Comparison of ENCODE assay signal across 26 mouse cellular contexts in genomic region chr19:4218784-4219183, GRCm38 (mm10). TPM values are rescaled to one million over a fixed set of nuclear protein-coding genes. Genes with fewer than 3 reads are reported as not detected.
DNase-seq lines count a peak whose midpoint lies in the region; ATAC-seq and TF ChIP-seq lines count a peak whose summit lies in the region.
"Had no signal": no experiment of that assay in that cellular context is flagged by ENCODE, and none has a peak within 500 bp of the region (broad histone marks: within the 10 kb centered on the region; RNA-seq: fewer than 3 reads in every experiment).

No protein-coding gene starts in this region.

- H3K4me3 ChIP-seq in embryonic facial prominence, embryonic 12.5 days = no peak overlapping the region
- H3K4me3 ChIP-seq in embryonic facial prominence, embryonic 10.5 days = no peak overlapping the region
- H3K4me3 ChIP-seq in thymus, adult 2 months (ENCODE audit: control insufficient read depth, insufficient read depth, low read length) = no peak overlapping the region
- no peak overlapping the region for H3K4me3 ChIP-seq in embryonic facial prominence, embryonic 13.5 days
- H3K4me3 ChIP-seq: erythroblast, embryonic 14.5 days; forebrain, embryonic 13.5 days; hindbrain, embryonic 12.5 days; liver, embryonic 15.5 days had no signal

- TF ChIP-seq POLR2A in thymus, adult 2 months (IDR thresholded peaks at IDR 0.05; ENCODE audit: control insufficient read depth, extremely low read depth, insufficient read depth, low read length, poor library complexity) = no peak

- 79% methylated on average over 1 of the region's 1 CpGs for WGBS in embryonic facial prominence, embryonic 12.5 days
- WGBS in embryonic facial prominence, embryonic 10.5 days = 84% methylated on average over 1 of the region's 1 CpGs
- 3% methylated on average over 1 of the region's 1 CpGs for WGBS in thymus, adult 2 months
- WGBS in embryonic facial prominence, embryonic 13.5 days = 58% methylated on average over 1 of the region's 1 CpGs

- 0 out of 2 replicates have a peak overlapping the region, but pooled peaks have one; percentile 72 for H3K27ac ChIP-seq in embryonic facial prominence, embryonic 12.5 days
- no peak overlapping the region for H3K27ac ChIP-seq in embryonic facial prominence, embryonic 10.5 days (replicated peaks)
- H3K27ac ChIP-seq in thymus, adult 2 months (ENCODE audit: control insufficient read depth, insufficient read depth, low read length) = no peak overlapping the region
- H3K27ac ChIP-seq in embryonic facial prominence, embryonic 13.5 days = 0 out of 2 replicates have a peak overlapping the region, but pooled peaks have one; percentile 48
- H3K27ac ChIP-seq: forebrain, embryonic 13.5 days; hindbrain, embryonic 12.5 days; liver, embryonic 15.5 days had no signal

- peaks cover 17% of the 10 kb centered on the region for H3K36me3 ChIP-seq in embryonic facial prominence, embryonic 12.5 days
- H3K36me3 ChIP-seq in embryonic facial prominence, embryonic 10.5 days (replicated peaks) = peaks cover 12% of the 10 kb centered on the region; the same call in 1 of the 2 replicates
- H3K36me3 ChIP-seq in thymus, adult 2 months (ENCODE audit: control insufficient read depth, insufficient read depth, low read length) = no peaks in the 10 kb centered on the region
- peaks cover 23% of the 10 kb centered on the region for H3K36me3 ChIP-seq in embryonic facial prominence, embryonic 13.5 days
- H3K36me3 ChIP-seq: hindbrain, embryonic 12.5 days; liver, embryonic 15.5 days had no signal

- H3K27me3 ChIP-seq in embryonic facial prominence, embryonic 12.5 days = no peaks in the 10 kb centered on the region
- H3K27me3 ChIP-seq in embryonic facial prominence, embryonic 10.5 days (replicated peaks; ENCODE audit: low read depth, poor library complexity, severe bottlenecking) = peaks cover 74% of the 10 kb centered on the region
- peaks cover 20% of the 10 kb centered on the region for H3K27me3 ChIP-seq in thymus, adult 2 months (ENCODE audit: control insufficient read depth, insufficient read depth, low read length)
- no peaks in the 10 kb centered on the region for H3K27me3 ChIP-seq in embryonic facial prominence, embryonic 13.5 days

- H3K4me2 ChIP-seq in embryonic facial prominence, embryonic 12.5 days (replicated peaks) = no peak overlapping the region
- no peak overlapping the region for H3K4me2 ChIP-seq in embryonic facial prominence, embryonic 13.5 days
- H3K4me2 ChIP-seq: forebrain, embryonic 13.5 days; heart, embryonic 11.5 days; hindbrain, embryonic 12.5 days; liver, embryonic 15.5 days had no signal

- H3K9ac ChIP-seq in embryonic facial prominence, embryonic 12.5 days = no peak overlapping the region
- no peak overlapping the region for H3K9ac ChIP-seq in embryonic facial prominence, embryonic 13.5 days
- H3K9ac ChIP-seq: forebrain, embryonic 13.5 days; hindbrain, embryonic 12.5 days; liver, embryonic 15.5 days had no signal

- no peak for ATAC-seq in embryonic facial prominence, embryonic 12.5 days (ENCODE audit: insufficient number of reproducible peaks, insufficient read depth, low FRiP score, low TSS enrichment)
- no peak for ATAC-seq in embryonic facial prominence, embryonic 13.5 days (ENCODE audit: insufficient number of reproducible peaks, insufficient read depth, low FRiP score, low TSS enrichment, low read depth)
- ATAC-seq in neutrophil, adult 5-6 weeks (ENCODE audit: extremely low read depth, insufficient number of reproducible peaks, low FRiP score, poor library complexity, severe bottlenecking) = peak; percentile 31; the same call in 1 of the 2 replicates
- ATAC-seq: forebrain, embryonic 13.5 days; intestine, postnatal 0 days; lung, postnatal 0 days had no signal

- DNase-seq in embryonic facial prominence, embryonic 10.5 days (ENCODE audit: low spot score) = no peak
- peak; percentile 39 for DNase-seq in thymus, postnatal 0 days (ENCODE audit: low spot score)
- no peak for DNase-seq in thymus, adult 2 months
- no peak for DNase-seq in left cerebral cortex, adult 18-20 months (ENCODE audit: low spot score in 2 of 2)
- no peak for DNase-seq in kidney, adult 9 months
- DNase-seq: adrenal gland, adult 8-10 months; cerebellum, adult 9-11 months; gastrocnemius, postnatal 25 days; heart, postnatal 10 days; midbrain, embryonic 14.5 days; right cerebral cortex, postnatal 25 days had no signal

- TF ChIP-seq CTCF in thymus, adult 2 months (IDR thresholded peaks at IDR 0.05; ENCODE audit: borderline replicate concordance, control insufficient read depth, extremely low read depth, insufficient read depth, low read length, poor library complexity) = no peak

- no peaks in the 10 kb centered on the region for H3K9me3 ChIP-seq in embryonic facial prominence, embryonic 12.5 days
- no peaks in the 10 kb centered on the region for H3K9me3 ChIP-seq in embryonic facial prominence, embryonic 10.5 days
- no peaks in the 10 kb centered on the region for H3K9me3 ChIP-seq in embryonic facial prominence, embryonic 13.5 days
- H3K9me3 ChIP-seq: forebrain, embryonic 13.5 days; hindbrain, embryonic 12.5 days; liver, embryonic 15.5 days had no signal

- H3K4me1 ChIP-seq in embryonic facial prominence, embryonic 12.5 days = peaks cover 55% of the 10 kb centered on the region
- H3K4me1 ChIP-seq in embryonic facial prominence, embryonic 10.5 days = peaks cover 84% of the 10 kb centered on the region
- H3K4me1 ChIP-seq in thymus, adult 2 months (replicated peaks; ENCODE audit: control insufficient read depth, insufficient read depth, low read length) = peaks cover 54% of the 10 kb centered on the region
- peaks cover 71% of the 10 kb centered on the region for H3K4me1 ChIP-seq in embryonic facial prominence, embryonic 13.5 days

RNA-seq across cellular contexts. Expression of gene AC109138.7, which starts 4.6 kb away (rescaled TPM):
- polyA plus RNA-seq in embryonic facial prominence, embryonic 12.5 days (2016; fragmentation: Nextera tagmentation; extraction: Ambion mirVana) = not detected in 2 replicates
- polyA plus RNA-seq in embryonic facial prominence, embryonic 10.5 days (2016; fragmentation: Nextera tagmentation; extraction: Ambion mirVana) = not detected in 2 replicates
- polyA plus RNA-seq in thymus, postnatal 0 days (2015; fragmentation: Nextera tagmentation; extraction: Ambion mirVana) = not detected in 2 replicates
- polyA plus RNA-seq in thymus, adult 2 months (2012; rRNA removed) = not detected in 2 replicates
- polyA plus RNA-seq in embryonic facial prominence, embryonic 13.5 days (2015; fragmentation: Nextera tagmentation; extraction: Ambion mirVana) = not detected in 2 replicates
- total RNA-seq in neutrophil, adult 5-6 weeks (2017) = not detected in 2 replicates
- total RNA-seq in left cerebral cortex, adult 18-20 months (2021) = not detected
- total RNA-seq: adrenal gland, adult 8-10 months; gastrocnemius, postnatal 25 days; heart, postnatal 10 days; layer of hippocampus, postnatal 14 days; left cerebral cortex, postnatal 14 days; megakaryocyte, adult 5-6 weeks had no signal
- polyA plus RNA-seq: erythroblast, embryonic 14.5 days; forebrain, embryonic 13.5 days; frontal cortex, adult 2 months; heart, embryonic 11.5 days; hindbrain, embryonic 12.5 days; intestine, postnatal 0 days; kidney, postnatal 0 days; liver, embryonic 15.5 days; lung, postnatal 0 days; midbrain, embryonic 14.5 days had no signal

RNA-seq across cellular contexts. Expression of gene Clcf1, which starts 4.7 kb away (rescaled TPM):
- 8.5 and 9.7 TPM in 2 replicates for polyA plus RNA-seq in embryonic facial prominence, embryonic 12.5 days (2016; fragmentation: Nextera tagmentation; extraction: Ambion mirVana)
- 2.8 and 3.3 TPM in 2 replicates for polyA plus RNA-seq in embryonic facial prominence, embryonic 10.5 days (2016; fragmentation: Nextera tagmentation; extraction: Ambion mirVana)
- polyA plus RNA-seq in thymus, postnatal 0 days (2015; fragmentation: Nextera tagmentation; extraction: Ambion mirVana) = 2.1 and 2.5 TPM in 2 replicates
- 32.9 and 36.1 TPM in 2 replicates for polyA plus RNA-seq in thymus, adult 2 months (2012; rRNA removed)
- polyA plus RNA-seq in embryonic facial prominence, embryonic 13.5 days (2015; fragmentation: Nextera tagmentation; extraction: Ambion mirVana) = 11.1 and 11.5 TPM in 2 replicates
- 52.0 and 61.9 TPM in 2 replicates for total RNA-seq in neutrophil, adult 5-6 weeks (2017)
- 1 to 10 TPM; 1.5 to 1.9 TPM for total RNA-seq in left cerebral cortex, adult 18-20 months (2021)
- polyA plus RNA-seq: erythroblast, embryonic 14.5 days had no signal

RNA-seq across cellular contexts. Expression of gene Pold4, which starts 12.9 kb away (rescaled TPM):
- 14.9 and 21.6 TPM in 2 replicates for polyA plus RNA-seq in embryonic facial prominence, embryonic 12.5 days (2016; fragmentation: Nextera tagmentation; extraction: Ambion mirVana)
- 13.7 and 15.1 TPM in 2 replicates for polyA plus RNA-seq in embryonic facial prominence, embryonic 10.5 days (2016; fragmentation: Nextera tagmentation; extraction: Ambion mirVana)
- 41.2 and 44.3 TPM in 2 replicates for polyA plus RNA-seq in thymus, postnatal 0 days (2015; fragmentation: Nextera tagmentation; extraction: Ambion mirVana)
- polyA plus RNA-seq in thymus, adult 2 months (2012; rRNA removed) = 104 and 117 TPM in 2 replicates
- polyA plus RNA-seq in embryonic facial prominence, embryonic 13.5 days (2015; fragmentation: Nextera tagmentation; extraction: Ambion mirVana) = 21.2 and 24.9 TPM in 2 replicates
- total RNA-seq in neutrophil, adult 5-6 weeks (2017) = 228 and 251 TPM in 2 replicates
- 10 to 100 TPM; 13.4 to 18.2 TPM for total RNA-seq in left cerebral cortex, adult 18-20 months (2021)

RNA-seq across cellular contexts. Expression of gene Rad9a, which starts 17.3 kb away (rescaled TPM):
- 42.7 and 45.2 TPM in 2 replicates for polyA plus RNA-seq in embryonic facial prominence, embryonic 12.5 days (2016; fragmentation: Nextera tagmentation; extraction: Ambion mirVana)
- 58.1 and 58.2 TPM in 2 replicates for polyA plus RNA-seq in embryonic facial prominence, embryonic 10.5 days (2016; fragmentation: Nextera tagmentation; extraction: Ambion mirVana)
- 29.8 and 33.2 TPM in 2 replicates for polyA plus RNA-seq in thymus, postnatal 0 days (2015; fragmentation: Nextera tagmentation; extraction: Ambion mirVana)
- polyA plus RNA-seq in thymus, adult 2 months (2012; rRNA removed) = 119 and 143 TPM in 2 replicates
- 34.1 and 37.3 TPM in 2 replicates for polyA plus RNA-seq in embryonic facial prominence, embryonic 13.5 days (2015; fragmentation: Nextera tagmentation; extraction: Ambion mirVana)
- total RNA-seq in neutrophil, adult 5-6 weeks (2017) = 35.1 and 44.3 TPM in 2 replicates
- total RNA-seq in left cerebral cortex, adult 18-20 months (2021) = 10 to 100 TPM in 1 of 2 experiments, 1 to 10 TPM in 1; 7.2 to 10.1 TPM

RNA-seq across cellular contexts. Expression of gene Ppp1ca, which starts 26.9 kb away (rescaled TPM):
- 782 and 783 TPM in 2 replicates for polyA plus RNA-seq in embryonic facial prominence, embryonic 12.5 days (2016; fragmentation: Nextera tagmentation; extraction: Ambion mirVana)
- polyA plus RNA-seq in embryonic facial prominence, embryonic 10.5 days (2016; fragmentation: Nextera tagmentation; extraction: Ambion mirVana) = 1,000 and 1,025 TPM in 2 replicates
- polyA plus RNA-seq in thymus, postnatal 0 days (2015; fragmentation: Nextera tagmentation; extraction: Ambion mirVana) = 995 and 1,030 TPM in 2 replicates
- polyA plus RNA-seq in thymus, adult 2 months (2012; rRNA removed) = 897 and 1,014 TPM in 2 replicates
- 788 and 789 TPM in 2 replicates for polyA plus RNA-seq in embryonic facial prominence, embryonic 13.5 days (2015; fragmentation: Nextera tagmentation; extraction: Ambion mirVana)
- total RNA-seq in neutrophil, adult 5-6 weeks (2017) = 535 and 541 TPM in 2 replicates
- 100 to 1,000 TPM; 303 to 333 TPM for total RNA-seq in left cerebral cortex, adult 18-20 months (2021)

Comparison
In these comparisons a context has a peak if more than half of its experiments do, and no peak if none do; other contexts are left out.
1. H3K27ac ChIP-seq: peak in embryonic facial prominence, embryonic 12.5 days (single experiment) and embryonic facial prominence, embryonic 13.5 days (single experiment); none in embryonic facial prominence, embryonic 10.5 days (single experiment) and thymus, adult 2 months (single experiment).